Mouse (Mus musculus) lung, embryonic 14.5 days (tissue): ENCODE data around the gene Rpgrip1l. TPM values are rescaled to one million over a fixed set of nuclear protein-coding genes. Genes with fewer than 3 reads are reported as not detected.
A peak's percentile ranks its signal among the peaks of the same experiment; 100 is the strongest.

Source experiments
- ATAC-seq: fragments of 200-750 bp; cut with Nextera tagmentation; 2 replicates; pipeline ENCODE4 v1.8.0; 2017; ENCODE audit warnings: mild to moderate bottlenecking, moderate TSS enrichment, moderate library complexity; ENCODE audit not compliant: insufficient read depth
- DNase-seq: peaks from one replicate; pipeline ENCODE4 v3.0.0-alpha.2; 2015
- H3K27ac ChIP-seq: fragments of 300-500 bp; sonication (generic); 2 replicates; pipeline ENCODE4 v1.5.1; 2014; ENCODE audit warnings: low read depth, mild to moderate bottlenecking, moderate library complexity
- H3K27me3 ChIP-seq: fragments of 300-500 bp; sonication (generic); 2 replicates; pipeline ENCODE4 v1.6.1; 2014; ENCODE audit warnings: low read length, control low read depth; ENCODE audit not compliant: insufficient read depth
- H3K36me3 ChIP-seq: fragments of 300-500 bp; sonication (generic); 2 replicates; pipeline ENCODE4 v1.6.1; 2014; ENCODE audit warnings: control low read depth; ENCODE audit not compliant: insufficient read depth
- H3K4me1 ChIP-seq: fragments of 300-500 bp; sonication (generic); 2 replicates; pipeline ENCODE4 v1.6.1; 2014; ENCODE audit warnings: antibody characterized with exemption, control low read depth; ENCODE audit not compliant: insufficient read depth
- H3K4me2 ChIP-seq: fragments of 300-500 bp; sonication (generic); 2 replicates; pipeline ENCODE4 v1.6.1; 2014; ENCODE audit warnings: mild to moderate bottlenecking
- H3K4me3 ChIP-seq: fragments of 300-500 bp; sonication (generic); 2 replicates; pipeline ENCODE4 v1.5.1; 2014; ENCODE audit warnings: low read depth, low read length
- H3K9ac ChIP-seq: fragments of 300-500 bp; sonication (generic); 2 replicates; pipeline ENCODE4 v1.6.1; 2014
- H3K9me3 ChIP-seq: fragments of 300-500 bp; sonication (generic); 2 replicates; pipeline ENCODE4 v1.6.1; 2016; ENCODE audit warnings: low read depth, low read length, control low read depth
- CTCF ChIP-seq: IDR thresholded peaks from 2 replicates; pipeline ENCODE4 v1.5.1; 2016; ENCODE audit warnings: antibody characterized with exemption, low read depth
- WGBS: fragments of 180-500 bp; shearing (Covaris S2); extraction: QIAGEN DNeasy Blood & Tissue Kit; methylation state at CpG from one replicate; pipeline ENCODE4 v1.1.7; 2014; 5-methylcytosine and 5-hydroxymethylcytosine counted together
- polyA plus RNA-seq: library from polyadenylated mRNA; unstranded; fragments of >200 nt; fragmentation: Nextera tagmentation; extraction: Ambion mirVana; gene quantifications from 2 replicates; pipeline ENCODE4 v1.2.1, GENCODE M21; 2014

Gene Rpgrip1l
- 10.4 and 11.6 TPM in 2 replicates for polyA plus RNA-seq

DNA sequence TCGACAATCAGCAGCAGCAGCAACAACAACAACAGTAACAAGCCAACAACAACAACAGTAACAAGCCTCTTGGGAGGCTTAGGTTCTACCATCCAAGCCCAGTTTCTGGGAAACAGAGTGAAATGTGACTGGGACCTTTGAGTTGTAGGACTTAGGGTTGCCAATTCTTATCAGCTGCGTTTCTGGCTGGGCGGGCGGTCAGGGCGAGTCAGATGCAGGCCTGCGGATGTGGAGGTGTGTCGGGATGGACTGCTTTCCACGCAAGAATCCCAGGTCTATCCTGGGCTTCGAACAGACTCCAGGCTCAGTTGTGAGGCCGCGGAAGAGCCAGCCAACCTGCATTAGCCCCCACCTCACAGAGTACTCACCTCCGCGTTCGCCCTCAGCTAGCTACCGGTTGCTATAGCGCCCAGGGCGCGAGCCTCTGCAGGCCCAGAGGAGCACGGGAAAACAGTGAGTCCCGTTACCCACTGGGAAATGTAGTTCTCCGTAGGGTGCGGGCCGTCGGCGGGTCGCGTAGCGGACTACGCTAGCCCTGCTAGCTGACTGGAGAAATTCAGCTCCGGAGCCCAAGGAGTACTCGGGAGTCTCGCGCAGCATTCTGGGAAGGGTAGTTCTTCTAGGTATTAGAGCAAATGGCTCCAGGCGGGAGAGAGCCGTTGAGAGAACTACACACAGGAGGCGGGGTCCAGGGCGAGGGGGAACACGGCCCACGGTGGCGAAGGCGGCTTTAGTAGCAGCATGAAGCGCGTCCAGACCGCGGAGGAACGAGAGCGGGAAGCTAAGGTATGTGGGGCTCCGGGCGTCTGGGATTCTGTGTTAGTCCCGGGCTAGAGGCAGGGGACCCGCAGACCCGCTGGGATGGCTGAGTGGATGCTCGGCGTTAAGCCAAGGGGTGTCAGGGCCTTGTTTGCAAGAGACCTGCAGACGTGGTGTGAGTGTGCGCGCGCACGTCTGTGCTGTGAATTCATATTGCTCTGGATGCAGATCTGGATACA, at the start of gene Rpgrip1l, which contains the start of gene Fto:
TSS of gene Rpgrip1l (minus strand) at position 428 of the 998 bp plus-strand sequence.
TSS of gene Fto (plus strand) at position 691 of the 998 bp plus-strand sequence.
- peaks cover 5% of the 10 kb centered on the region; the same call in 1 of the 2 replicates for H3K36me3 ChIP-seq
- peak within 1 kb of the TSS; percentile 71 for H3K4me3 ChIP-seq
- ATAC-seq (peak; percentile 100), DNase-seq (peak; percentile 99)
- H3K4me1 ChIP-seq: peaks cover 4% of the 10 kb centered on the region; the same call in 1 of the 2 replicates
- WGBS: under 1% methylated on average over 59 of the region's 59 CpGs
- no peaks in the 10 kb centered on the region for H3K9me3 ChIP-seq
- H3K9ac ChIP-seq: peak within 1 kb of the TSS; percentile 87
- H3K4me2 ChIP-seq: peak within 1 kb of the TSS; percentile 64
- no peak for TF ChIP-seq CTCF
- no peaks in the 10 kb centered on the region for H3K27me3 ChIP-seq
- peak within 1 kb of the TSS; percentile 77; the same call in 1 of the 2 replicates for H3K27ac ChIP-seq

DNA sequence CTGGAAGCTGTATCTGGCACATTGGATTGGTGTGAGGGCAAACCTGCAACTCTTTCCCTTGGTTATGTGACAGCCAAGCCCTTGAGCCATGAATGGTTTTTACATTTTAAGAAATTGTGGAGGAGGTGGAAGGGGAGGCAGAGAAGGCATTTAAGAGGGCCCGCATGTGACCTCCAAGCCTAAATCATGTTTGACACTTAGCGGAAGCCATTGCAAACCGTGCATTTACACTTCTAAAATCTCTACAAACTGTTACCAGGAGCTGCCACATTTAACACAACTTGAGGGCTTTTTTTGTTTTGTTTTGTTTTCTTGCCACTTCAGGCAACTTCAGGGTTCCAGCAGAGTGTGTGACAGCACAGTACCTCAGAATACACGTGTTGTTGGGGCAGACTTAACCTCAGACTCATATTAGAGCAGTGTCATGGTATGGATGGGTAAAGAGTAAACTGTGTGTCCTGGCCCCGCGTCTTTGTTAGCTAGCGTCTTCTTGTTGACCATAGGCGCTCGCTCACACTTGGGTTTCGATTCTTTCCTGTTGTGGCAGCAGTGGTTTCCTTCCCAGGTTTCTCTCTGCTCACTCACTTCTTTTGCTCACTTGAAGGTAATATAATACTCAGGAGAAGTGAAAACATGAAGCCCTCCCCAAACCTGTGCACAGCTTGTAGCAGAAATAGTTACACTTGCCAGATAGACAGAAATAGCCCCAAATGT, 47.7 kb upstream of the Rpgrip1l start:
- Histone ChIP-seq H3K9me3 (no peaks in the 10 kb centered on the region), H3K4me3 (no peak overlapping the region), H3K27ac (no peak overlapping the region), H3K4me1 (no peaks in the 10 kb centered on the region), H3K4me2 (no peak overlapping the region), H3K27me3 (no peaks in the 10 kb centered on the region), H3K9ac (no peak overlapping the region), H3K36me3 (no peaks in the 10 kb centered on the region)
- DNase-seq (no peak), ATAC-seq (no peak)
- WGBS: 86% methylated on average over 10 of the region's 10 CpGs
- TF ChIP-seq CTCF: no peak

DNA sequence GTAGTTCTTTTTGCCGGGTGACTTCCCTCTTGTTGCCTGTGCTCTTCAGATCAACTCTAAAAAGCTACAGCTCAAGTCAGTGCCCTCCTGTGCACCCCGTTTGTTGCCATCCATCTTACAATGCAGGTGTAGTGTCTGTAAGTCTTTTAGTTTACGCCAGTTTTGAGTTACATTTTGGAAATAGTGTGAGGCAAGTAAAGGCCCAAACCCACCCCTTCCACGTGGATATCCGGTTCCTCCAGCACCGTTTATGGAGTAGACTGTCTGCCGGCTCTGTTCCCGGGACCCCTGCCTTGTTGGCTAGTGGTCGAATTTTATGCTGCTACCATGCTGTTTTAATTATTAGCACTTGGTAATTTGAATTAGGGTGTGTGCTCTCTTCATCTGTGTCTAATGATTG, 46.4 kb upstream of the Rpgrip1l start:
- no peak for ATAC-seq
- Histone ChIP-seq H3K36me3 (no peaks in the 10 kb centered on the region), H3K27ac (no peak overlapping the region), H3K4me1 (0 out of 2 replicates have a peak, but pooled peaks cover 3% of the 10 kb centered on the region), H3K9ac (no peak overlapping the region), H3K27me3 (no peaks in the 10 kb centered on the region), H3K4me3 (no peak overlapping the region), H3K9me3 (no peaks in the 10 kb centered on the region), H3K4me2 (no peak overlapping the region)
- WGBS: 77% methylated on average over 9 of the region's 9 CpGs
- DNase-seq: no peak
- TF ChIP-seq CTCF: no peak

GRCm38 (mm10) chr8:91358016-91358415, 45.0 kb upstream of the Rpgrip1l start:
- Histone ChIP-seq H3K36me3 (no peaks in the 10 kb centered on the region), H3K4me2 (no peak overlapping the region), H3K4me3 (no peak overlapping the region), H3K27me3 (no peaks in the 10 kb centered on the region), H3K27ac (no peak overlapping the region; the same call in 1 of the 2 replicates), H3K9me3 (no peaks in the 10 kb centered on the region), H3K9ac (no peak overlapping the region), H3K4me1 (0 out of 2 replicates have a peak, but pooled peaks cover 3% of the 10 kb centered on the region)
- TF ChIP-seq CTCF: no peak
- 73% methylated on average over 5 of the region's 5 CpGs for whole genome bisulfite sequencing
- DNase-seq (no peak), ATAC-seq (no peak)

DNA sequence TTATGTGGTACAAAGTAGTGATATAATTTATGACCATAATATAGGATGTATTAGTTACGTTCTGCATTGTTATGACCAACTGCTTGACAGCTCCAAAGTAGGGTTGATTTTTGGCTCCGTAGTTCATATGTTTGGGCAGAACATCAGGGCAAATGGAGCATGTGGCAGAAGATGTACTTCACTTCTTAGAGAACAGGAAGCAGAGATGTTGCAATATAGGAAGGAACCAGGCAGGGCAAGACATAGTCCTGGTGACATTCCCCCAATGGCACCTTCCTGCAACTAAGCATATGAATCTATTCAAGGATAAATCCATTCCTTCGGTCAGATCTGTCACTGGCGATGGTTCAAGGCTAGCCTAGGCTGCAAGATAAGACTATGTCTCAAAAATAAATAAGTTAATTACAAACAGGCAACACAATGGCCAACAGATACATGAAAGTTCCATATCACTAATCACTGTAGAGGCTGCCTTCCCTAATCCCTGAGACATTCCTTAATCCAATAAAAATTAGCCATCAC, 44.5 kb upstream of the Rpgrip1l start:
- Histone ChIP-seq H3K9me3 (no peaks in the 10 kb centered on the region), H3K4me1 (0 out of 2 replicates have a peak, but pooled peaks cover 3% of the 10 kb centered on the region), H3K27me3 (no peaks in the 10 kb centered on the region), H3K4me2 (no peak overlapping the region), H3K9ac (no peak overlapping the region), H3K4me3 (no peak overlapping the region), H3K36me3 (no peaks in the 10 kb centered on the region), H3K27ac (no peak overlapping the region)
- TF ChIP-seq CTCF: no peak
- WGBS: 76% methylated on average over 4 of the region's 4 CpGs
- no peak for ATAC-seq
- no peak for DNase-seq

DNA sequence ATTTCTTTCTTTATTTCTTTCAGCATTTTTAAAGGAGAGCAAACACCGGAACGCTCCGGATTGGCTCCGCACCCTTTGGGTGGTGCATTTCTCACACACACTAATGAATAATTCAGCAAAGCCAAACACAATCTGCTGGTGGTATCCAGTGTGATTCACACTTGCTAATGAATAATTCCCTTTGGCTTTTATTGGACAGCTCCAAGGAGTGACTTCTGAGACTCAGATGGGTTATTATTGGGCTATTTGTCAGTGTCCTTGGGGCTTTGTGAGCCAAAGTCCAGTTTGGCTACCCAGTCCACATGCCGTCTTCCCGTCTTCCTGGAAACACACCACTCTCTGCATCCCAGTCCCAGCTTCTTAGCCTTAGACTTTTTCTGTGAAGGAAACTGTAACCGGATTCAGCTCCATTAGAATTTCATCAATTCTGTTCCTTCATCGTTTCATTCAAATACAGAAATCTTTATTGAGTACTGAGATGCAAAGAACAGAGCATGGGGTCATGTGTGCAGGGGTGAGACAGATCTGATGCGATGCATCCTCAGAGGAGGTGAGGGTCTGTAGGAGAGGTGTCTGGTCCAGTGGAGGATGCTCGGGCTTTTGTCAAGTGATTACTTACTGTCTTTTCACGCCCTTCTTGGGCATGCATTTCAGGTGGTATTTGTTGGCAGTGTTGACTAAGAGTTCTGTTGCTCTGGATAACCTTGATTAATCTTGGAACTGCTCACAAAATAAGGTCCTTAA, 43.1 kb upstream of the Rpgrip1l start:
- Histone ChIP-seq H3K4me2 (no peak overlapping the region), H3K27me3 (no peaks in the 10 kb centered on the region), H3K36me3 (no peaks in the 10 kb centered on the region), H3K9me3 (no peaks in the 10 kb centered on the region), H3K27ac (no peak overlapping the region), H3K4me1 (0 out of 2 replicates have a peak, but pooled peaks cover 3% of the 10 kb centered on the region), H3K9ac (no peak overlapping the region), H3K4me3 (no peak overlapping the region)
- TF ChIP-seq CTCF: no peak
- DNase-seq: no peak
- WGBS: 81% methylated on average over 11 of the region's 11 CpGs
- no peak for ATAC-seq
